ENCODE assay signal across 20 mouse cellular contexts in genomic region chr5:146683554-146683953, GRCm38 (mm10).
DNase-seq lines count a peak whose midpoint lies in the region; ATAC-seq and TF ChIP-seq lines count a peak whose summit lies in the region.
"Had no signal": no experiment of that assay in that cellular context is flagged by ENCODE, and none has a peak within 500 bp of the region (broad histone marks: within the 10 kb centered on the region; RNA-seq: fewer than 3 reads in every experiment).

No protein-coding gene starts in this region.

- TF ChIP-seq EP300 in stomach, postnatal 0 days (optimal IDR thresholded peaks at IDR 0.05) = no peak

- no peak for DNase-seq in liver, embryonic 11.5 days (ENCODE audit: low spot score)
- no peak for DNase-seq in stomach, postnatal 0 days (ENCODE audit: low spot score)
- DNase-seq in right cerebral cortex, adult 2 months (ENCODE audit: low spot score in 2 of 2) = no peak
- DNase-seq in gastrocnemius, postnatal 4 days (ENCODE audit: low spot score in 2 of 2) = no peak
- DNase-seq: cerebellum, adult 2 months; gastrocnemius, postnatal 10 days; heart, postnatal 4 days; kidney, adult 18-20 months; layer of hippocampus, postnatal 36 days; lung, adult 2 months; right cerebral cortex, adult 18-20 months; thymus, adult 2 months had no signal

- H3K27me3 ChIP-seq in liver, embryonic 15.5 days = no peaks in the 10 kb centered on the region; the same call in 1 of the 2 replicates
- 0 out of 2 replicates have a peak, but pooled peaks cover 4% of the 10 kb centered on the region for H3K27me3 ChIP-seq in liver, embryonic 11.5 days (replicated peaks; ENCODE audit: control insufficient read depth, insufficient read depth, low read length)
- H3K27me3 ChIP-seq in stomach, embryonic 16.5 days (ENCODE audit: control insufficient read depth, insufficient read depth, low read length) = no peaks in the 10 kb centered on the region
- H3K27me3 ChIP-seq in stomach, postnatal 0 days (ENCODE audit: control insufficient read depth, insufficient read depth, low read length) = no peaks in the 10 kb centered on the region
- no peaks in the 10 kb centered on the region for H3K27me3 ChIP-seq in intestine, postnatal 0 days (replicated peaks; ENCODE audit: control insufficient read depth, insufficient read depth, low read length)
- H3K27me3 ChIP-seq: heart, embryonic 15.5 days had no signal

- 62% methylated on average over 8 of the region's 8 CpGs for WGBS in liver, embryonic 15.5 days (ENCODE audit: insufficient replicate concordance)
- WGBS in liver, embryonic 11.5 days = 59% methylated on average over 8 of the region's 8 CpGs
- WGBS in stomach, embryonic 16.5 days = 42% methylated on average over 8 of the region's 8 CpGs
- 36% methylated on average over 8 of the region's 8 CpGs for WGBS in stomach, postnatal 0 days
- 19% methylated on average over 8 of the region's 8 CpGs for WGBS in intestine, postnatal 0 days

- H3K9me3 ChIP-seq in liver, embryonic 15.5 days (replicated peaks) = no peaks in the 10 kb centered on the region
- no peaks in the 10 kb centered on the region for H3K9me3 ChIP-seq in liver, embryonic 11.5 days (ENCODE audit: control insufficient read depth, low read length)
- no peaks in the 10 kb centered on the region for H3K9me3 ChIP-seq in stomach, embryonic 16.5 days (replicated peaks; ENCODE audit: control insufficient read depth, low read length)
- no peaks in the 10 kb centered on the region for H3K9me3 ChIP-seq in stomach, postnatal 0 days (ENCODE audit: control insufficient read depth, low read length)
- no peaks in the 10 kb centered on the region for H3K9me3 ChIP-seq in intestine, postnatal 0 days (ENCODE audit: control insufficient read depth)
- H3K9me3 ChIP-seq: forebrain, embryonic 13.5 days; heart, embryonic 15.5 days; limb, embryonic 15.5 days had no signal

- H3K4me3 ChIP-seq in liver, embryonic 15.5 days (replicated peaks) = no peak overlapping the region
- no peak overlapping the region for H3K4me3 ChIP-seq in liver, embryonic 11.5 days (ENCODE audit: low read depth, low read length)
- H3K4me3 ChIP-seq in stomach, embryonic 16.5 days (replicated peaks; ENCODE audit: low read length) = no peak overlapping the region
- no peak overlapping the region for H3K4me3 ChIP-seq in stomach, postnatal 0 days (ENCODE audit: low read depth, low read length)
- H3K4me3 ChIP-seq in intestine, postnatal 0 days (ENCODE audit: low read depth, low read length) = no peak overlapping the region
- H3K4me3 ChIP-seq: forebrain, embryonic 13.5 days; heart, embryonic 15.5 days; limb, embryonic 15.5 days; myocyte had no signal

- no peaks in the 10 kb centered on the region for H3K36me3 ChIP-seq in liver, embryonic 15.5 days (replicated peaks)
- H3K36me3 ChIP-seq in liver, embryonic 11.5 days (ENCODE audit: control insufficient read depth, insufficient read depth, low read length) = no peaks in the 10 kb centered on the region
- H3K36me3 ChIP-seq in stomach, embryonic 16.5 days (ENCODE audit: control insufficient read depth, insufficient read depth, low read length) = no peaks in the 10 kb centered on the region
- no peaks in the 10 kb centered on the region for H3K36me3 ChIP-seq in stomach, postnatal 0 days (ENCODE audit: control insufficient read depth, insufficient read depth, low read length)
- H3K36me3 ChIP-seq in intestine, postnatal 0 days (ENCODE audit: control insufficient read depth, insufficient read depth) = no peaks in the 10 kb centered on the region
- H3K36me3 ChIP-seq: heart, embryonic 15.5 days; limb, embryonic 15.5 days had no signal

- H3K9ac ChIP-seq in liver, embryonic 15.5 days = no peak overlapping the region
- H3K9ac ChIP-seq in liver, embryonic 11.5 days (ENCODE audit: low read depth, low read length) = no peak overlapping the region
- H3K9ac ChIP-seq in stomach, embryonic 16.5 days (ENCODE audit: low read length) = peak overlapping the region; percentile 12; the same call in 1 of the 2 replicates
- no peak overlapping the region for H3K9ac ChIP-seq in stomach, postnatal 0 days (ENCODE audit: low read length)
- H3K9ac ChIP-seq in intestine, postnatal 0 days (ENCODE audit: low read depth, low read length) = no peak overlapping the region
- H3K9ac ChIP-seq: forebrain, embryonic 13.5 days; heart, embryonic 15.5 days; limb, embryonic 15.5 days had no signal

- ATAC-seq in liver, embryonic 15.5 days (ENCODE audit: insufficient read depth) = no peak
- no peak for ATAC-seq in liver, embryonic 11.5 days (replicated peaks; ENCODE audit: low FRiP score)
- no peak for ATAC-seq in stomach, embryonic 16.5 days (ENCODE audit: insufficient read depth, low FRiP score)
- no peak for ATAC-seq in stomach, postnatal 0 days (ENCODE audit: low FRiP score, low TSS enrichment)
- ATAC-seq in intestine, postnatal 0 days = no peak
- ATAC-seq: forebrain, embryonic 13.5 days had no signal

- peaks cover 64% of the 10 kb centered on the region for H3K4me1 ChIP-seq in liver, embryonic 15.5 days (replicated peaks)
- H3K4me1 ChIP-seq in liver, embryonic 11.5 days (replicated peaks; ENCODE audit: control insufficient read depth, insufficient read depth, low read length) = peaks cover 17% of the 10 kb centered on the region
- peaks cover 22% of the 10 kb centered on the region for H3K4me1 ChIP-seq in stomach, embryonic 16.5 days (ENCODE audit: control insufficient read depth, insufficient read depth, low read length)
- H3K4me1 ChIP-seq in stomach, postnatal 0 days (replicated peaks; ENCODE audit: control insufficient read depth, insufficient read depth) = no peaks in the 10 kb centered on the region
- peaks cover 28% of the 10 kb centered on the region for H3K4me1 ChIP-seq in intestine, postnatal 0 days (replicated peaks; ENCODE audit: control insufficient read depth, insufficient read depth, low read length)
- H3K4me1 ChIP-seq: limb, embryonic 15.5 days had no signal

- TF ChIP-seq CTCF in stomach, postnatal 0 days (IDR thresholded peaks at IDR 0.05; ENCODE audit: low read depth) = no peak
- TF ChIP-seq CTCF in intestine, postnatal 0 days (IDR thresholded peaks at IDR 0.05; ENCODE audit: low read depth) = no peak

- H3K27ac ChIP-seq in liver, embryonic 15.5 days (replicated peaks) = 0 out of 2 replicates have a peak overlapping the region, but pooled peaks have one; percentile 33
- H3K27ac ChIP-seq in liver, embryonic 11.5 days (ENCODE audit: low read depth, low read length) = no peak overlapping the region
- H3K27ac ChIP-seq in stomach, embryonic 16.5 days (ENCODE audit: low read length) = no peak overlapping the region
- no peak overlapping the region for H3K27ac ChIP-seq in stomach, postnatal 0 days (replicated peaks)
- peak overlapping the region; percentile 68 for H3K27ac ChIP-seq in intestine, postnatal 0 days (ENCODE audit: low read depth, low read length)
- H3K27ac ChIP-seq: forebrain, embryonic 13.5 days; heart, embryonic 15.5 days; kidney, postnatal 0 days; limb, embryonic 15.5 days had no signal

- H3K4me2 ChIP-seq in liver, embryonic 15.5 days = no peak overlapping the region
- no peak overlapping the region for H3K4me2 ChIP-seq in liver, embryonic 11.5 days
- no peak overlapping the region for H3K4me2 ChIP-seq in stomach, embryonic 16.5 days (ENCODE audit: low read depth, low read length)
- H3K4me2 ChIP-seq in stomach, postnatal 0 days (replicated peaks; ENCODE audit: low read depth) = no peak overlapping the region
- no peak overlapping the region; the same call in 1 of the 2 replicates for H3K4me2 ChIP-seq in intestine, postnatal 0 days (replicated peaks; ENCODE audit: low read depth)
- H3K4me2 ChIP-seq: forebrain, embryonic 13.5 days; heart, embryonic 15.5 days; limb, embryonic 15.5 days had no signal

Comparison
In these comparisons a context has a peak if more than half of its experiments do, and no peak if none do; other contexts are left out.
1. H3K27ac ChIP-seq: peak in liver, embryonic 15.5 days (single experiment) and intestine, postnatal 0 days (single experiment); none in liver, embryonic 11.5 days (single experiment), stomach, embryonic 16.5 days (single experiment) and stomach, postnatal 0 days (single experiment).